Mouse (Mus musculus): Measurements from ENCODE around the gene Rgs16. TPM values are rescaled to one million over a fixed set of nuclear protein-coding genes. Genes with fewer than 3 reads are reported as not detected.

Rgs16 gene
- polyA plus RNA-seq, 1 experiment from 2014 or later: 5.8 TPM

DNA sequence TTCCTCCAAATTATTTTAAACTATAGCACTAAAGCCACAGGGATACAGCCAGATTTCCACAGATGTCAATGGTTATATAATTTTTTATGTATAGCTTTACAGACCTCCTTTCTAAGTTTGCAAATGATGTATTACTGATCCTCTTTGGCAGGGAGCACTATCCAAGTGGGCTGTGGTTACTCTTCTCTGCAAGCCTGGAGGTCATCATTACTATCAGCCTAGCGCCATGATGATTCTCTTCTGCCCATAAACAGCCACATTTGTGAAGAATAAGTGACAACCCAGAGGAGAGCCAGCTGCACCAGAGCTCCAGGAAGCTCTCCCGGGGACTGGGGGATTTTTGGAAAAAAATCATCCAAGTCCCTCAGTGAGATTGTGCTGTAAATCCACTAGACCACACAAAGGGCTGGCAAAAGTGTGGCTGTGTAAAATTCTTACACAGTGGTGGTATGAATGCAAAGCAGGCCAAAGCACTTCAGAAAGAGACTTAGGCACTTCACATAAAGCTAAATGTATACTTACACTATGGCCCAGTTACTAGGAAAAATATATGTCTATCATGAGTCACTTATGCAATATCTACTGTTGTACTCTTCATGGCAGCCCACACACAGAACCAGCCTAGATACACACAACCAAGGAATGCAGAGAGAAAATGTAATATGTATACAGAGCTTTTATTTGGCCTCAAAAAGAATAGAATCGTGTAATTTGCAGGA, 28.4 kb upstream of the Rgs16 start:
- H3K4me3 ChIP-seq (ENCODE audit: low read depth, low read length): no peak overlapping the region
- no peak for ATAC-seq (ENCODE audit: low read depth)
- H3K27me3 ChIP-seq (ENCODE audit: control insufficient read depth, insufficient read depth, low read length): no peaks in the 10 kb centered on the region

DNA sequence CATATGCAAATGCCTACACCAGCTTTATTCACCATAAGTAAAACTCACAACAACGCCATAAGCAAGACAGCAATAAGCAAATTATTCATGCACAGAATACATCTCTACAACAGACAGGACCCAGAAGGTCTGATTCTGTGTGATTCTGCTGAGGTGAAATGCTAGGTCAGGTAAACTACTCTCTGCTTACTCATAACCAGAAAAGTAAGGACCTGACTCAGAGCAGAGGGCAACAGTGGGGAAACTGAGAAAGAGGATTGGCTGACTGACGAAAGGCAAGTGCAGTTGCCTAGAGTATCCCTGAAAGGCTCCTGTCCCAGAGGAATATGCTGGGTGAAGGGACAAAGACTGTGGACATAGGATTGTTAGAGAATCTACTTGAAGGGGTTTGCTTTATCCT, 27.5 kb upstream of the Rgs16 start:
- H3K4me1 ChIP-seq (ENCODE audit: control insufficient read depth, insufficient read depth, low read length): no peaks in the 10 kb centered on the region
- no peak overlapping the region for H3K4me2 ChIP-seq (ENCODE audit: low read depth, low read length)
- no peak overlapping the region for H3K4me3 ChIP-seq (ENCODE audit: low read depth, low read length)
- H3K36me3 ChIP-seq (ENCODE audit: control insufficient read depth, insufficient read depth, low read length): no peaks in the 10 kb centered on the region
- no peak overlapping the region for H3K9ac ChIP-seq (replicated peaks; ENCODE audit: low read depth, low read length)
- no peaks in the 10 kb centered on the region for H3K27me3 ChIP-seq (ENCODE audit: control insufficient read depth, insufficient read depth, low read length)
- no peaks in the 10 kb centered on the region for H3K9me3 ChIP-seq (ENCODE audit: control insufficient read depth, low read length)
- H3K27ac ChIP-seq (ENCODE audit: low read depth, low read length): no peak overlapping the region
- ATAC-seq (ENCODE audit: low read depth): no peak
- WGBS: 97% methylated on average over 2 of the region's 2 CpGs

More for the DNA sequence above, 28.4 kb upstream of the Rgs16 start:
- Histone ChIP-seq H3K4me1 (ENCODE audit: control insufficient read depth, insufficient read depth, low read length) (no peaks in the 10 kb centered on the region), H3K36me3 (ENCODE audit: control insufficient read depth, insufficient read depth, low read length) (no peaks in the 10 kb centered on the region), H3K4me2 (ENCODE audit: low read depth, low read length) (no peak overlapping the region), H3K9ac (replicated peaks; ENCODE audit: low read depth, low read length) (no peak overlapping the region), H3K27ac (ENCODE audit: low read depth, low read length) (no peak overlapping the region), H3K9me3 (ENCODE audit: control insufficient read depth, low read length) (no peaks in the 10 kb centered on the region)
- WGBS: 77% methylated on average over 3 of the region's 3 CpGs

DNA sequence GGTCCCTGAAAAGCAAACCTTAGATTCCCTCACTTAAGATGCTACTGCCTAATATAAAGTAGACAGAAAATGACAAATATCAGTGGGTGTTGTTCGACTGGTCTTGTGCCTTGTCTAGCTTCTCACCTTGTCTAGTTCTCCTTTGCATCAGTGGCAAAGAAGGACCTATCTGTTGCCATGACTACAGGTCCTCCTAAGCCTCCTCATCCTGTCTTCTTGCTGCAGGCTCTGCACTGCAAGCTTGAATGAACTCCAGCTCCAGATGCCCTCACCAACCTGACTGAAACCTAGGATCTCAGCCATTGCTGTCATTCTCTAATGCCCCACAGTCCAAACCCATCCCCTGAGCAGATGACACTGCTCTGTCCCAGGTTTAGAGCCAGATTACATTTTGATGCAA, 22.2 kb upstream of the Rgs16 start:
- Histone ChIP-seq H3K9me3 (ENCODE audit: control insufficient read depth, low read length) (no peaks in the 10 kb centered on the region), H3K27ac (ENCODE audit: low read depth, low read length) (no peak overlapping the region), H3K9ac (replicated peaks; ENCODE audit: low read depth, low read length) (no peak overlapping the region), H3K36me3 (ENCODE audit: control insufficient read depth, insufficient read depth, low read length) (no peaks in the 10 kb centered on the region), H3K27me3 (ENCODE audit: control insufficient read depth, insufficient read depth, low read length) (no peaks in the 10 kb centered on the region), H3K4me2 (ENCODE audit: low read depth, low read length) (no peak overlapping the region), H3K4me3 (ENCODE audit: low read depth, low read length) (no peak overlapping the region), H3K4me1 (ENCODE audit: control insufficient read depth, insufficient read depth, low read length) (no peaks in the 10 kb centered on the region)
- 96% methylated on average over 1 of the region's 1 CpGs for WGBS
- ATAC-seq (ENCODE audit: low read depth): no peak

DNA sequence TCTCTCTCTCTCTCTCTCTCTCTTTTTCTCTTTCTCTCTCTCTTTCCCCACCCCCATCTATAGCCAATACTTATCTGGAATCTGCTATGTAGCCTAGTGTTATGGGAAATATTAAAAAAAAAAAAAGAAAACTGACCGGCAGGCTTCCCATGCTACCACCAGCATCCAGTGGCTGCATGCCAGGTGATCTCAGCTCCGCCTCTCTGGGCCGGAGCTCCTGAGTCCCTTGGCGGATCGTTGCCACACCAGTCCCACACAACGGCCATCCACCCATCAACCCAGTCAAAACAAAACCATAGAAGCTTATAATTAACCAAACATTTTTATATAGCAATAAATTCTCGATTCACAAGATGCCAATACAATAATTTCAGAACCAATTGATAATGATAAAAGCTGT, 19.2 kb upstream of the Rgs16 start:
- H3K4me2 ChIP-seq (ENCODE audit: low read depth, low read length): no peak overlapping the region
- 86% methylated on average over 7 of the region's 7 CpGs for WGBS
- no peaks in the 10 kb centered on the region for H3K27me3 ChIP-seq (ENCODE audit: control insufficient read depth, insufficient read depth, low read length)
- ATAC-seq (ENCODE audit: low read depth): no peak
- H3K4me1 ChIP-seq (ENCODE audit: control insufficient read depth, insufficient read depth, low read length): no peaks in the 10 kb centered on the region
- H3K36me3 ChIP-seq (ENCODE audit: control insufficient read depth, insufficient read depth, low read length): no peaks in the 10 kb centered on the region
- H3K4me3 ChIP-seq (ENCODE audit: low read depth, low read length): no peak overlapping the region
- no peak overlapping the region for H3K9ac ChIP-seq (replicated peaks; ENCODE audit: low read depth, low read length)
- no peaks in the 10 kb centered on the region for H3K9me3 ChIP-seq (ENCODE audit: control insufficient read depth, low read length)
- no peak overlapping the region for H3K27ac ChIP-seq (ENCODE audit: low read depth, low read length)

DNA sequence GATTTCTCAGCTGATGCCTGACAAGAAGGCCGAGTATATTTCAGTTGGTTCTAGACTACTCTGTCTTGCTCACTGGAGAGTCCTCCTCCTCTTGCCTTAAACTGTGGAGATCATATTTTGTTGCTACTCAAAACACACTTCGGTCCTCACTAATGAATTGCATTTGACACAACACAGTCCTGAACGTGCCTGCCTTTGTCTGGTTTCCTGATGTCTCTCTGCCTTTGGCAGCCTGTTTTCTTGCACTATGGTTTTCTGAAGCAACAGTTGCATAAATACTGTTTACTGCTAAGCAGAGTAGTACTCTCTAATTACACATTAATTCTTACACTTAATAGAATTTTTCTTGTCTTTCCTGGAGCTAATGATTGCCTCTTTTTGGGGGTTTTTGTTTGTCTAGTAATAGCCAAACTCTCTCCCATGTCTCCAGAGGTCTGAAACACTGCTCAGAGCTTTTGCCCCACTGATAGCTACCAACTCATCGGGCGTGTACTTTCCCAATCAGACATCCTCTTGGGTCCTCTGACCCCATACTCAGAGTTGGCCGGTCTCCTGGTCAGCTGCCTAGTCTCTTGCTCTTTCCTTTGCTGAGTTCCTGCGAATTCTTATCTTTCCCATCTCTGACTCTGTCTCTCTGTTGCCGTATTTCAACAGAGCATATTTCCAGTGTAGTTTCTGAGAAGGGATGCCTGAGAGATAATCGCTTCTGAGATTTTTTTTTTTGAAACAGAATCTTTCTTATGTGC, 18.4 kb upstream of the Rgs16 start:
- Histone ChIP-seq H3K4me2 (ENCODE audit: low read depth, low read length) (no peak overlapping the region), H3K27ac (ENCODE audit: low read depth, low read length) (no peak overlapping the region), H3K27me3 (ENCODE audit: control insufficient read depth, insufficient read depth, low read length) (no peaks in the 10 kb centered on the region), H3K4me3 (ENCODE audit: low read depth, low read length) (no peak overlapping the region), H3K4me1 (ENCODE audit: control insufficient read depth, insufficient read depth, low read length) (peaks cover 2% of the 10 kb centered on the region; the same call in 1 of the 2 replicates), H3K9ac (replicated peaks; ENCODE audit: low read depth, low read length) (no peak overlapping the region), H3K36me3 (ENCODE audit: control insufficient read depth, insufficient read depth, low read length) (no peaks in the 10 kb centered on the region), H3K9me3 (ENCODE audit: control insufficient read depth, low read length) (no peaks in the 10 kb centered on the region)
- no peak for ATAC-seq (ENCODE audit: low read depth)
- 88% methylated on average over 9 of the region's 9 CpGs for WGBS

DNA sequence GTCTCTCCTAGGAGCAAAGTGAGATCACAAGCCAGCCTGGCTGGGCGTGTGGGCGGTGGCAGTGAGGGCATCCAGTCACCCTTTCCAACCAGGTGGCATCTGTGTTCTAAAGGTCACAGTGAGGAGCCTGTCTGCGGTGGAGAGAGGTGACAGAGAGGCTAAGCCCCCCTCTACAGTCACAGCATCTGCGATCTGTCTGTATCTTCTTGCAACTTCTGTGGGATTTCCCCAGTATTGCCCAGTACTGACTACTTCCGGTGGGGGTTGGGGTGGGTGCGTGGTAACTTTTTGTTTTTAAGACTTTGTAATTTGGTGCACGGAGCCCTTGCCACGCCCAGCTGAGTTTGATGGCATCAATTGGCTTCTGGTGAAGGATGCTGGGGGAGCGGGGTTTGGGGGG, 16.7 kb upstream of the Rgs16 start:
- no peak for ATAC-seq (ENCODE audit: low read depth)
- WGBS: 82% methylated on average over 9 of the region's 9 CpGs
- Histone ChIP-seq H3K9me3 (ENCODE audit: control insufficient read depth, low read length) (no peaks in the 10 kb centered on the region), H3K27me3 (ENCODE audit: control insufficient read depth, insufficient read depth, low read length) (no peaks in the 10 kb centered on the region), H3K36me3 (ENCODE audit: control insufficient read depth, insufficient read depth, low read length) (no peaks in the 10 kb centered on the region), H3K4me2 (ENCODE audit: low read depth, low read length) (no peak overlapping the region), H3K9ac (replicated peaks; ENCODE audit: low read depth, low read length) (no peak overlapping the region), H3K27ac (ENCODE audit: low read depth, low read length) (no peak overlapping the region), H3K4me3 (ENCODE audit: low read depth, low read length) (no peak overlapping the region), H3K4me1 (ENCODE audit: control insufficient read depth, insufficient read depth, low read length) (peaks cover 4% of the 10 kb centered on the region; the same call in 1 of the 2 replicates)

DNA sequence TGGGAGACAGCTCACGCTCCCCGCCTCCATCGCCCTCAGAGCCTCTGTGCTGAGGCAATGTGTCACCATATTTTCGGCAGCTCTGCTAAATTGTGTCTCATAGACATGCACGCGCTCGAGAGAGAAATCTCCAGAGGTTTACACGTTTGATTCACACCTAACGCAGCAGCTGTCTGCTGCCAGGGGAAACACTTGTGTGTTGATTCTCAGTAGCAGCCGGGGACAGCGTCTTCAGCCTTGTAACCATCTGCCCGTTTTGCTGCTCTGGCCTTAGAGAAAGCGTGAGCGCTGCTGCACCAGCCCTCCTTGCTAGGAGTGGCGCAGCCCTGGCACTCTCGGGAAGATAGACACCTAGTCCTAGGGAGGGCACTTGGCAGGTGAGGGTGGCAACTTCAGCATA, 13.5 kb upstream of the Rgs16 start:
- H3K36me3 ChIP-seq (ENCODE audit: control insufficient read depth, insufficient read depth, low read length): no peaks in the 10 kb centered on the region
- no peaks in the 10 kb centered on the region for H3K27me3 ChIP-seq (ENCODE audit: control insufficient read depth, insufficient read depth, low read length)
- H3K9me3 ChIP-seq (ENCODE audit: control insufficient read depth, low read length): no peaks in the 10 kb centered on the region
- ATAC-seq (ENCODE audit: low read depth): no peak
- H3K27ac ChIP-seq (ENCODE audit: low read depth, low read length): no peak overlapping the region
- no peak overlapping the region for H3K9ac ChIP-seq (replicated peaks; ENCODE audit: low read depth, low read length)
- no peak overlapping the region for H3K4me2 ChIP-seq (ENCODE audit: low read depth, low read length)
- peaks cover 4% of the 10 kb centered on the region; the same call in 1 of the 2 replicates for H3K4me1 ChIP-seq (ENCODE audit: control insufficient read depth, insufficient read depth, low read length)
- H3K4me3 ChIP-seq (ENCODE audit: low read depth, low read length): no peak overlapping the region
- 63% methylated on average over 16 of the region's 16 CpGs for WGBS

DNA sequence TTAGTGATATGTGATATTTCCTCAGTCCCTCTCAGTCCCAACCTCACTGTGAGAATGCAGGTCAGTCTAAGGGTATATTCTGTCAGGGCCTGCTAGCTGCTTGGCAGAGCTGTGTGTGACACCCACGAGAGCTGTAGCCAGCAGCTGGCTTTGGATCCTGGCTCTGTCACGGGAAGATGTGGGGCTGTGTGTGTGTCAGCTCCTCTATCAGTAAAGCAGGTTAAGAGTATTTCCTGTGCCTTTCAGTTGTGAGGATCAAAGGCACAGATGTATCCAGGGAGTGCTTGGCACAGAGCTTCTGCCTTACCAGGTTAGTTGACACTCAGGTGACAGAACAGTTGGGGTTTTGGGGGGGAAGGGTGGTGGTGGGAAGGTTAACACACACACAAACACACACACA, 10.3 kb upstream of the Rgs16 start:
- WGBS: 50% methylated on average over 2 of the region's 2 CpGs
- no peak for ATAC-seq (ENCODE audit: low read depth)
- no peaks in the 10 kb centered on the region for H3K27me3 ChIP-seq (ENCODE audit: control insufficient read depth, insufficient read depth, low read length)
- peaks cover 13% of the 10 kb centered on the region for H3K4me1 ChIP-seq (ENCODE audit: control insufficient read depth, insufficient read depth, low read length)
- H3K27ac ChIP-seq (ENCODE audit: low read depth, low read length): no peak overlapping the region
- no peaks in the 10 kb centered on the region for H3K9me3 ChIP-seq (ENCODE audit: control insufficient read depth, low read length)
- no peaks in the 10 kb centered on the region for H3K36me3 ChIP-seq (ENCODE audit: control insufficient read depth, insufficient read depth, low read length)
- H3K4me3 ChIP-seq (ENCODE audit: low read depth, low read length): no peak overlapping the region
- no peak overlapping the region for H3K4me2 ChIP-seq (ENCODE audit: low read depth, low read length)
- no peak overlapping the region for H3K9ac ChIP-seq (replicated peaks; ENCODE audit: low read depth, low read length)

DNA sequence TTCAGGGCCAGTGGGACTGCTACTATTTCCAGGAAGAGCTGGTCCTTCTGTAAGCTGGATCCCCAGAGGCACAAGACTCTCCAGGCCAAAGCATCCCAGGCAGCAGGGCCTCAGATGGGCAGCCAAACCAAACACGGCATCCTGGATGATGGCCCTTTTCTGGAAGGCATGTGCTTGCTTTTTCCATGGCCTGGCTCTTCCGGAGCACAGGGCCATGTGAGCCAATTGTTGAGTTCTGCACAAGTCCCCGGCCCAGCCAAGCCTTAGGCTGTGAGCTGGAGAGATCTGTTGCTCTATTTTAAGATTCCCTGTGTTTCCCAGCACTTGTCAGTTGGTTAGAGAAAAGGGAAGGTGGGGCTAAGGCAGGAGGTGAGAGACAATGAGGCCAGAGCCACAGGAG, 9.5 kb upstream of the Rgs16 start:
- no peaks in the 10 kb centered on the region for H3K27me3 ChIP-seq (ENCODE audit: control insufficient read depth, insufficient read depth, low read length)
- WGBS: 64% methylated on average over 3 of the region's 3 CpGs

More for the DNA sequence above, 9.5 kb upstream of the Rgs16 start:
- Histone ChIP-seq H3K27ac (ENCODE audit: low read depth, low read length) (no peak overlapping the region), H3K4me3 (ENCODE audit: low read depth, low read length) (no peak overlapping the region), H3K9ac (replicated peaks; ENCODE audit: low read depth, low read length) (no peak overlapping the region), H3K4me1 (ENCODE audit: control insufficient read depth, insufficient read depth, low read length) (peaks cover 13% of the 10 kb centered on the region), H3K9me3 (ENCODE audit: control insufficient read depth, low read length) (no peaks in the 10 kb centered on the region), H3K4me2 (ENCODE audit: low read depth, low read length) (no peak overlapping the region), H3K36me3 (ENCODE audit: control insufficient read depth, insufficient read depth, low read length) (no peaks in the 10 kb centered on the region)
- no peak for ATAC-seq (ENCODE audit: low read depth)
